Mouse (Mus musculus): ENCODE measurements at regions not wholly inside any gene's neighbourhood (a gene's known extent, or its start where the extent isn't known, plus 50 kb on each side); places are given as distances from the start of the nearest gene placed in this dataset.

DNA sequence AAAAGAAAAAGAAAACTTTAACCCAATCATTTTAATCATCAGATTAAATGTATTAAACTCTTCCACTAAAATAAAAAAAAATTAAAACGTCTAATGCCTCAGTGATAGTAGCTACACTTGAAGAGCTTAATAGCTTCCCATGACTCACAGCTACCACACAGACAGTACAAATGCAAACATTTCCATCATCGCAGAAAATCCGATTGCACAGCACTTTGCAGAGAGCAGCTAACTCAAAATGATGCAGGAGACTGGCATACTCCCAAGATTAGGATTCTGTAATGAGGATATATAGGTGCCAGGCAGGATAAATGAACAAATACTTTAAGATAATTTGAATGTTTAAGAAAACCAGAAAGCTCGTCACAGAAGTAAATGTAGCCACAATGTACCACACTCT is 238.3 kb upstream of the Kif2a start:
- Histone ChIP-seq H3K9ac (ENCODE audit: insufficient read depth, low read depth, low read length, poor library complexity, severe bottlenecking) (no peak overlapping the region), H3K4me3 (ENCODE audit: insufficient read depth in 1 of 2, low read depth in 1 of 2, low read length in 2 of 2, poor library complexity in 1 of 2, severe bottlenecking in 1 of 2) (no peak overlapping the region), H3K36me3 (ENCODE audit: control insufficient read depth, insufficient read depth, low read length, poor library complexity, severe bottlenecking) (no peaks in the 10 kb centered on the region), H3K9me3 (ENCODE audit: control insufficient read depth, insufficient read depth, low read depth, low read length) (no peaks in the 10 kb centered on the region), H3K4me1 (ENCODE audit: control insufficient read depth in 2 of 2, insufficient read depth in 2 of 2, low read length in 2 of 2, poor library complexity in 1 of 2) (no peaks in the 10 kb centered on the region), H3K27ac (ENCODE audit: insufficient read depth, low read depth, low read length, poor library complexity, severe bottlenecking) (no peak overlapping the region)
- no peak for TF ChIP-seq CHD2 (IDR thresholded peaks at IDR 0.05; ENCODE audit: low read depth, low read length)
- TF ChIP-seq ZC3H11A (IDR thresholded peaks at IDR 0.05; ENCODE audit: borderline replicate concordance, low read depth, low read length), result no peak
- no peak for TF ChIP-seq ZNF384 (IDR thresholded peaks at IDR 0.05; ENCODE audit: low read depth, low read length)
- no peak for TF ChIP-seq MAFK (IDR thresholded peaks at IDR 0.05; ENCODE audit: insufficient read depth, low read depth, low read length)
- no peak for DNase-seq (ENCODE audit: low read depth, low spot score)
- in situ Hi-C loops (cut with MboI; ENCODE audit: low sequenced_read_pairs in 2 of 2, unreplicated experiment in 2 of 2), result no loop called here

GRCm38 (mm10) chr13:107247792-107248505 is 226.0 kb upstream of the Kif2a start:
- no peak for DNase-seq (ENCODE audit: low read depth, low spot score)
- H3K27ac ChIP-seq (ENCODE audit: insufficient read depth, low read depth, low read length, poor library complexity, severe bottlenecking), result no peak overlapping the region
- no peaks in the 10 kb centered on the region for H3K4me1 ChIP-seq (ENCODE audit: control insufficient read depth in 2 of 2, insufficient read depth in 2 of 2, low read length in 2 of 2, poor library complexity in 1 of 2)
- H3K4me3 ChIP-seq (ENCODE audit: insufficient read depth in 1 of 2, low read depth in 1 of 2, low read length in 2 of 2, poor library complexity in 1 of 2, severe bottlenecking in 1 of 2), result no peak overlapping the region
- in situ Hi-C loops (cut with MboI; ENCODE audit: low sequenced_read_pairs in 2 of 2, unreplicated experiment in 2 of 2), result no loop called here
- no peak overlapping the region for H3K9ac ChIP-seq (ENCODE audit: insufficient read depth, low read depth, low read length, poor library complexity, severe bottlenecking)
- H3K9me3 ChIP-seq (ENCODE audit: control insufficient read depth, insufficient read depth, low read depth, low read length), result no peaks in the 10 kb centered on the region
- TF ChIP-seq MAFK (IDR thresholded peaks at IDR 0.05; ENCODE audit: insufficient read depth, low read depth, low read length) (no peak), ZNF384 (IDR thresholded peaks at IDR 0.05; ENCODE audit: low read depth, low read length) (no peak), ZC3H11A (IDR thresholded peaks at IDR 0.05; ENCODE audit: borderline replicate concordance, low read depth, low read length) (no peak), HCFC1 (IDR thresholded peaks at IDR 0.05; ENCODE audit: borderline replicate concordance, insufficient read depth, low read length) (no peak), CHD2 (IDR thresholded peaks at IDR 0.05; ENCODE audit: low read depth, low read length) (no peak)
- no peaks in the 10 kb centered on the region for H3K36me3 ChIP-seq (ENCODE audit: control insufficient read depth, insufficient read depth, low read length, poor library complexity, severe bottlenecking)

DNA sequence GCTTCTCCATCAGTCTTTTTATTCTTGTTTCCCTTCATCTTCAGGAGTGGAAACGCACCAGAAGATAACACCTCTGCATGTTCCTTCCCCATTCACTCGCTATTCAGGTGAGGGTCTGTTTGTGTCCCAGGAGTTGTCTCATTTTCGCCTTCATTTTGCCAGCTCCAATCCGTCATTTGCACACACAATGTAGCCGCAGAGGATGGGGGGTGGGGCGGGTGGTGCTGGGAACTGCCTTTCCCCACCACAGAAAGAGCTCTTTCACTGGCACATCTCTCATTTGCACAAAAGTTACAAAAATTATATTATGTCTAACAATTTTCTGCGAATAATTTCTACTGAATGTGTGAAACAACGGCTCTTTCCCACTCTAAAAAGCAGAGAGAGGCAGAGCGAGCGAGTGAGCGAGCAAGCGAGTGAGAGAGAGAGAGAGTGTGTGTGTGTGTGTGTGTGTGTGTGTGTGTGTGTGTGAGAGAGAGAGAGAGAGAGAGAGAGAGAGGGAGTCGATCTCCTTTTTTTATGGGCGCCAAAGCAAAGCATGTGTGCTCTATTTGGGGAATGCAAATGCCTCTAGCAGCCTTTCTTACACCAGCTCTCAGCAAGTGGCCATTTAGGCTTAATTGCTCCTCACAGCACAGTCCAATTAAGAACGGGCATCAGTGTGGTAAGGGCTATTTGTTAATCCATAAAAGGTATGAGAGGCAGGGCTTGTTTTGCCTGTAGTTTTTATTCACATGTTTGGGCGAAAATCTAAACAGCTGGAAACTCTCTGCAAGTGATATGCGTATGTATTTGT is 225.2 kb upstream of the Kif2a start:
- H3K4me3 ChIP-seq (ENCODE audit: insufficient read depth in 1 of 2, low read depth in 1 of 2, low read length in 2 of 2, poor library complexity in 1 of 2, severe bottlenecking in 1 of 2), result no peak overlapping the region
- H3K4me1 ChIP-seq (ENCODE audit: control insufficient read depth in 2 of 2, insufficient read depth in 2 of 2, low read length in 2 of 2, poor library complexity in 1 of 2), result no peaks in the 10 kb centered on the region
- in situ Hi-C loops (cut with MboI; ENCODE audit: low sequenced_read_pairs in 2 of 2, unreplicated experiment in 2 of 2), result no loop called here
- DNase-seq (ENCODE audit: low read depth, low spot score), result no peak
- H3K9ac ChIP-seq (ENCODE audit: insufficient read depth, low read depth, low read length, poor library complexity, severe bottlenecking), result no peak overlapping the region
- TF ChIP-seq CHD2 (IDR thresholded peaks at IDR 0.05; ENCODE audit: low read depth, low read length) (no peak), MAFK (IDR thresholded peaks at IDR 0.05; ENCODE audit: insufficient read depth, low read depth, low read length) (no peak), ZNF384 (IDR thresholded peaks at IDR 0.05; ENCODE audit: low read depth, low read length) (no peak), ZC3H11A (IDR thresholded peaks at IDR 0.05; ENCODE audit: borderline replicate concordance, low read depth, low read length) (no peak), HCFC1 (IDR thresholded peaks at IDR 0.05; ENCODE audit: borderline replicate concordance, insufficient read depth, low read length) (no peak)
- H3K9me3 ChIP-seq (ENCODE audit: control insufficient read depth, insufficient read depth, low read depth, low read length), result no peaks in the 10 kb centered on the region
- H3K36me3 ChIP-seq (ENCODE audit: control insufficient read depth, insufficient read depth, low read length, poor library complexity, severe bottlenecking), result no peaks in the 10 kb centered on the region
- no peak overlapping the region for H3K27ac ChIP-seq (ENCODE audit: insufficient read depth, low read depth, low read length, poor library complexity, severe bottlenecking)

DNA sequence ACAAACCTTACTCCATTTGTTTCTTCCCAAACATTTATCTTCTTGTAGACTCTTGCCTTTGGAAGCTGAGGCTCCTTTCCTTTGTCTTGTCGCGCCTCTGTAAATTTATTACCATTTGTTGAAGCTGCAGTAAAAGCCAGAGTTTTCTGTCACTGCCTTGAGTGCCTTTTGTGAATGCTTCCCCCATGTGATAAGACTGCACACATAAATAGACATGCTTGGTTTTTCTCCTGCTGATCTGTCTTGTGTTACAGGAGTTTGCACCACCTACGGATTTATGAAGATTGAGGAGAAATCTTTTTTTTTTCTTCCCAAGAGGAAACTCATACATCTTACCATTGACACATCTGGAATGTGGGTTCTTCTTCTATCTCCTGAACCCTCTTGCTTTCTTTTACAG is 222.2 kb upstream of the Kif2a start:
- in situ Hi-C loops (cut with MboI; ENCODE audit: low sequenced_read_pairs in 2 of 2, unreplicated experiment in 2 of 2), result no loop called here
- Histone ChIP-seq H3K4me3 (ENCODE audit: insufficient read depth in 1 of 2, low read depth in 1 of 2, low read length in 2 of 2, poor library complexity in 1 of 2, severe bottlenecking in 1 of 2) (no peak overlapping the region), H3K27ac (ENCODE audit: insufficient read depth, low read depth, low read length, poor library complexity, severe bottlenecking) (no peak overlapping the region), H3K9ac (ENCODE audit: insufficient read depth, low read depth, low read length, poor library complexity, severe bottlenecking) (no peak overlapping the region), H3K9me3 (ENCODE audit: control insufficient read depth, insufficient read depth, low read depth, low read length) (no peaks in the 10 kb centered on the region), H3K4me1 (ENCODE audit: control insufficient read depth in 2 of 2, insufficient read depth in 2 of 2, low read length in 2 of 2, poor library complexity in 1 of 2) (no peaks in the 10 kb centered on the region), H3K36me3 (ENCODE audit: control insufficient read depth, insufficient read depth, low read length, poor library complexity, severe bottlenecking) (no peaks in the 10 kb centered on the region)
- no peak for DNase-seq (ENCODE audit: low read depth, low spot score)
- TF ChIP-seq ZNF384 (IDR thresholded peaks at IDR 0.05; ENCODE audit: low read depth, low read length) (no peak), ZC3H11A (IDR thresholded peaks at IDR 0.05; ENCODE audit: borderline replicate concordance, low read depth, low read length) (no peak), MAFK (IDR thresholded peaks at IDR 0.05; ENCODE audit: insufficient read depth, low read depth, low read length) (no peak), CHD2 (IDR thresholded peaks at IDR 0.05; ENCODE audit: low read depth, low read length) (no peak), HCFC1 (IDR thresholded peaks at IDR 0.05; ENCODE audit: borderline replicate concordance, insufficient read depth, low read length) (no peak)
